Mouse (Mus musculus) erythroblast, embryonic 14.5 days (primary cell): ENCODE measurements around the gene Atat1.

Experiments used
- GATA1 ChIP-seq: IDR thresholded peaks from 2 replicates; pipeline ENCODE4 v1.6.1; 2012; ENCODE audit warnings: low read length, inconsistent platforms, mixed read lengths
- TAL1 ChIP-seq: IDR thresholded peaks from 3 replicates; pipeline ENCODE4 v1.6.1; 2012; ENCODE audit warnings: low read length, inconsistent platforms, mixed read lengths

- no peak for TF ChIP-seq TAL1
- no peak for TF ChIP-seq GATA1
Observed at GRCm38 (mm10) chr17:35874721-35875120, 35.2 kb downstream of the Atat1 start.
